Mouse (Mus musculus): ENCODE measurements around the gene Olfr806. TPM values are rescaled to one million over a fixed set of nuclear protein-coding genes. Genes with fewer than 3 reads are reported as not detected.

The Olfr806 gene
- total RNA-seq (2014; rRNA removed), result not detected in 2 replicates
- polyA plus RNA-seq (2012; rRNA removed), result not detected in 2 replicates

- Histone ChIP-seq H3K4me1 (ENCODE audit: control insufficient read depth, insufficient read depth, low read length) (no peaks in the 10 kb centered on the region), H3K27ac (replicated peaks; ENCODE audit: insufficient read depth, low read depth, low read length) (no peak within 1 kb of the TSS), H3K79me2 (ENCODE audit: control insufficient read depth, insufficient read depth, low read length) (no peaks in the 10 kb centered on the region), H3K27me3 (ENCODE audit: control insufficient read depth, insufficient read depth, low read length) (no peaks in the 10 kb centered on the region), H3K36me3 (ENCODE audit: control insufficient read depth, insufficient read depth, low read length) (no peaks in the 10 kb centered on the region), H3K4me3 (ENCODE audit: insufficient read depth, low read depth, low read length) (no peak within 1 kb of the TSS), H3K9ac (ENCODE audit: low read depth, low read length) (no peak within 1 kb of the TSS)
- no peak for TF ChIP-seq CTCF (IDR thresholded peaks at IDR 0.05; ENCODE audit: low read depth, low read length)
- no peak for TF ChIP-seq POLR2A (IDR thresholded peaks at IDR 0.05; ENCODE audit: extremely low read depth, insufficient read depth, low read length)
- no peak for DNase-seq (ENCODE audit: extremely low read depth, low read depth, low spot score)
Observed at GRCm38 (mm10) chr10:129741821-129742220, at the start of gene Olfr806. Gene Olfr806, minus strand, starts transcription at chr10:129741921.

- Histone ChIP-seq H3K4me1 (ENCODE audit: control insufficient read depth, insufficient read depth, low read length) (no peaks in the 10 kb centered on the region), H3K36me3 (ENCODE audit: control insufficient read depth, insufficient read depth, low read length) (no peaks in the 10 kb centered on the region), H3K79me2 (ENCODE audit: control insufficient read depth, insufficient read depth, low read length) (no peaks in the 10 kb centered on the region), H3K4me3 (ENCODE audit: insufficient read depth, low read depth, low read length) (no peak overlapping the region), H3K27me3 (ENCODE audit: control insufficient read depth, insufficient read depth, low read length) (no peaks in the 10 kb centered on the region), H3K27ac (replicated peaks; ENCODE audit: insufficient read depth, low read depth, low read length) (no peak overlapping the region), H3K9ac (ENCODE audit: low read depth, low read length) (no peak overlapping the region)
- DNase-seq (ENCODE audit: extremely low read depth, low read depth, low spot score), result no peak
- no peak for TF ChIP-seq CTCF (IDR thresholded peaks at IDR 0.05; ENCODE audit: low read depth, low read length)
Observed at GRCm38 (mm10) chr10:129778123-129778522, 36.4 kb upstream of the Olfr806 start.

GRCm38 (mm10) chr10:129774338-129774737, 32.6 kb upstream of the Olfr806 start, which contains the start of gene Olfr809:
Gene Olfr809, plus strand, starts transcription at chr10:129774638.
- Histone ChIP-seq H3K27me3 (ENCODE audit: control insufficient read depth, insufficient read depth, low read length) (no peaks in the 10 kb centered on the region), H3K36me3 (ENCODE audit: control insufficient read depth, insufficient read depth, low read length) (no peaks in the 10 kb centered on the region), H3K4me3 (ENCODE audit: insufficient read depth, low read depth, low read length) (no peak within 1 kb of the TSS), H3K9ac (ENCODE audit: low read depth, low read length) (no peak within 1 kb of the TSS), H3K27ac (replicated peaks; ENCODE audit: insufficient read depth, low read depth, low read length) (no peak within 1 kb of the TSS), H3K79me2 (ENCODE audit: control insufficient read depth, insufficient read depth, low read length) (no peaks in the 10 kb centered on the region), H3K4me1 (ENCODE audit: control insufficient read depth, insufficient read depth, low read length) (no peaks in the 10 kb centered on the region)
- TF ChIP-seq CTCF (IDR thresholded peaks at IDR 0.05; ENCODE audit: low read depth, low read length) (no peak), POLR2A (IDR thresholded peaks at IDR 0.05; ENCODE audit: extremely low read depth, insufficient read depth, low read length) (no peak)
- DNase-seq (ENCODE audit: extremely low read depth, low read depth, low spot score), result no peak

DNA sequence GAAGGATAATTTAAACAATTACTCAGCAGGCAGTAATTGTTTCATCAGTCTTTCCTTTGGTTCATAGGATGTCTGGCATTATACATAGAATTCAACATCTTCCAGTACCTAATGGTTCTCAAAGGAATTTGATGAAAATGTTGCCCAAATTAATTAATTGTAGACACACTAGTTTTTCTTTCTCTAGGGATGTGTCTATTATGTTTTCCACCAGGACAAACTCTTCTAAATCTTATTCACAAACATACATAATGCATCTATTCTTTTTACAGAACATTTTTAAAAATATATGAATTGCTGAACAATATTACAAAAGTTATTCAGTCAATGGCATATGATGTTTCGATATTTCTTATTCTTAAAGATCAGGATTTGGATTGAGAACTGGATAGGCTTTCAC, 23.5 kb upstream of the Olfr806 start, which contains the start of gene Olfr808:
Olfr808 (plus strand) TSS at position 301 of the 400 bp plus-strand sequence.
- no peak for DNase-seq (ENCODE audit: extremely low read depth, low read depth, low spot score)
- Histone ChIP-seq H3K4me1 (ENCODE audit: control insufficient read depth, insufficient read depth, low read length) (no peaks in the 10 kb centered on the region), H3K27ac (replicated peaks; ENCODE audit: insufficient read depth, low read depth, low read length) (no peak within 1 kb of the TSS), H3K27me3 (ENCODE audit: control insufficient read depth, insufficient read depth, low read length) (no peaks in the 10 kb centered on the region), H3K79me2 (ENCODE audit: control insufficient read depth, insufficient read depth, low read length) (no peaks in the 10 kb centered on the region), H3K9ac (ENCODE audit: low read depth, low read length) (no peak within 1 kb of the TSS), H3K36me3 (ENCODE audit: control insufficient read depth, insufficient read depth, low read length) (no peaks in the 10 kb centered on the region), H3K4me3 (ENCODE audit: insufficient read depth, low read depth, low read length) (no peak within 1 kb of the TSS)
- TF ChIP-seq POLR2A (IDR thresholded peaks at IDR 0.05; ENCODE audit: extremely low read depth, insufficient read depth, low read length), result no peak
- WGBS, result 85% methylated on average over 1 of the region's 1 CpGs

DNA sequence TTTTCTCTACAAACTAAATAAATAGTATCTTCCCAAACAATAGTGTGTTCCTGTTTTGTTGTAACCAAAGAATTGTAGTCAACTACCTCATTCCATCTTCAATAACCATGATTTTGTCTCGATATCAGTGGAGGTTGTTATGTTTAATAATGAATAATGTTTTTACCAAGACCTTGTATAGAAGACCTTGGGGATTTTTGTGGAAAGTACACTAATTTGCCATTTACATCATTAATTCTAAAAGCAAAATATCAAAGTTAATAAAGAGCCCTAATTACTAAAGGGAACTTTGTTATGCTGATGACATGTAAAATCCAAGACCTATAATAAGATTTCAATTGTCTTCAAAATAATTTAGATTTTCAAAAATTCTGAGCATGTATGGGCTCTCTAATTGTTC, 16.0 kb upstream of the Olfr806 start, which contains the start of gene Olfr807:
Olfr807 (minus strand) TSS at position 101 of the 400 bp plus-strand sequence.
- H3K9ac ChIP-seq (ENCODE audit: low read depth, low read length), result no peak within 1 kb of the TSS
- H3K27ac ChIP-seq (replicated peaks; ENCODE audit: insufficient read depth, low read depth, low read length), result no peak within 1 kb of the TSS
- no peaks in the 10 kb centered on the region for H3K4me1 ChIP-seq (ENCODE audit: control insufficient read depth, insufficient read depth, low read length)
- H3K4me3 ChIP-seq (ENCODE audit: insufficient read depth, low read depth, low read length), result no peak within 1 kb of the TSS
- no peaks in the 10 kb centered on the region for H3K27me3 ChIP-seq (ENCODE audit: control insufficient read depth, insufficient read depth, low read length)
- no peak for DNase-seq (ENCODE audit: extremely low read depth, low read depth, low spot score)
- H3K79me2 ChIP-seq (ENCODE audit: control insufficient read depth, insufficient read depth, low read length), result no peaks in the 10 kb centered on the region
- WGBS, result 81% methylated on average over 1 of the region's 1 CpGs
- TF ChIP-seq CTCF (IDR thresholded peaks at IDR 0.05; ENCODE audit: low read depth, low read length) (no peak), POLR2A (IDR thresholded peaks at IDR 0.05; ENCODE audit: extremely low read depth, insufficient read depth, low read length) (no peak)
- no peaks in the 10 kb centered on the region for H3K36me3 ChIP-seq (ENCODE audit: control insufficient read depth, insufficient read depth, low read length)

- H3K4me1 ChIP-seq (ENCODE audit: control insufficient read depth, insufficient read depth, low read length), result no peaks in the 10 kb centered on the region
- H3K27ac ChIP-seq (replicated peaks; ENCODE audit: insufficient read depth, low read depth, low read length), result no peak within 1 kb of the TSS
- DNase-seq (ENCODE audit: extremely low read depth, low read depth, low spot score), result no peak
- TF ChIP-seq POLR2A (IDR thresholded peaks at IDR 0.05; ENCODE audit: extremely low read depth, insufficient read depth, low read length) (no peak), CTCF (IDR thresholded peaks at IDR 0.05; ENCODE audit: low read depth, low read length) (no peak)
- WGBS, result 96% methylated on average over 2 of the region's 2 CpGs
- H3K9ac ChIP-seq (ENCODE audit: low read depth, low read length), result no peak within 1 kb of the TSS
- no peaks in the 10 kb centered on the region for H3K36me3 ChIP-seq (ENCODE audit: control insufficient read depth, insufficient read depth, low read length)
- no peak within 1 kb of the TSS for H3K4me3 ChIP-seq (ENCODE audit: insufficient read depth, low read depth, low read length)
- H3K27me3 ChIP-seq (ENCODE audit: control insufficient read depth, insufficient read depth, low read length), result no peaks in the 10 kb centered on the region
- H3K79me2 ChIP-seq (ENCODE audit: control insufficient read depth, insufficient read depth, low read length), result no peaks in the 10 kb centered on the region
Observed at GRCm38 (mm10) chr10:129729275-129729674, 12.4 kb downstream of the Olfr806 start, which contains the start of gene Olfr805. Gene Olfr805, minus strand, starts transcription at chr10:129729375.
